Mouse (Mus musculus) liver, postnatal 0 days (tissue): ENCODE measurements around the gene Psmd5.

Source experiments
- CTCF ChIP-seq: sonication (generic); IDR thresholded peaks from 2 replicates; pipeline ENCODE4 v1.5.1; 2016; ENCODE audit warnings: antibody characterized with exemption, low read depth
- EP300 ChIP-seq: IDR thresholded peaks from 2 replicates; pipeline ENCODE4 v1.6.1; 2016; ENCODE audit warnings: antibody characterized with exemption, low read depth, mild to moderate bottlenecking

DNA sequence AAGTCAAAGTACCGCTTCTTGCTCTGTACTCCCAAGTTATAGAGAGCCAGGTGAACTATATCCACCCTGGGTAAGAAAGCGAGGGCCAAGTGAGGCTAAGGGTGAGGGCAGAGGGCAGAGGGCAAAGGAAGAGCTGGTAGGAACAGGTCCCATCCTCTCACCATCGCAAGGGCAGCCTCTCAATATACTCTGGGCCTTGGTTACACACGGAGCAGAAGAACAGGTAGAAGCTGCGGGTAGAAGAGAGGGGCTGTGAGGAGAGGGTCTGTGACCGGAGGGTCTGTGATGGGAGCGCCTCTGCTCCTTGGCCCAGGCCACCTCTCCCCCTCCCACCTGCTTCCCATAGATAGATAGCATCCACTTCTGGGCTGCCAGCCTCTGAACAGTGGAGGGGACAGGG lies 28.4 kb upstream of the Psmd5 start:
- TF ChIP-seq EP300, result no peak
- TF ChIP-seq CTCF, result no peak
